Mouse (Mus musculus) forebrain, embryonic 15.5 days (tissue): ENCODE results near the gene Adra1d. TPM values are rescaled to one million over a fixed set of nuclear protein-coding genes. Genes with fewer than 3 reads are reported as not detected.

Experiments used
- ATAC-seq: fragments of 200-750 bp; cut with Nextera tagmentation; replicated peaks from 2 replicates; pipeline ENCODE4 v1.8.0; 2017; ENCODE audit warnings: mild to moderate bottlenecking, moderate TSS enrichment, moderate library complexity
- H3K27ac ChIP-seq: fragments of 300-500 bp; sonication (generic); replicated peaks from 2 replicates; pipeline ENCODE4 v1.5.1; 2015; ENCODE audit warnings: mild to moderate bottlenecking, inconsistent platforms
- H3K27me3 ChIP-seq: fragments of 300-500 bp; sonication (generic); 2 replicates; pipeline ENCODE4 v1.6.1; 2015; ENCODE audit warnings: inconsistent platforms
- H3K36me3 ChIP-seq: fragments of 300-500 bp; sonication (generic); 2 replicates; pipeline ENCODE4 v1.6.1; 2015; ENCODE audit warnings: mild to moderate bottlenecking, inconsistent platforms
- H3K4me1 ChIP-seq: fragments of 300-500 bp; sonication (generic); 2 replicates; pipeline ENCODE4 v1.6.1; 2015; ENCODE audit warnings: inconsistent platforms
- H3K4me2 ChIP-seq: fragments of 300-500 bp; sonication (generic); replicated peaks from 2 replicates; pipeline ENCODE4 v1.6.1; 2015; ENCODE audit warnings: mild to moderate bottlenecking, inconsistent platforms
- H3K4me3 ChIP-seq: fragments of 300-500 bp; sonication (generic); 2 replicates; pipeline ENCODE4 v1.5.1; 2015; ENCODE audit warnings: mild to moderate bottlenecking, inconsistent platforms
- H3K9ac ChIP-seq: fragments of 300-500 bp; sonication (generic); replicated peaks from 2 replicates; pipeline ENCODE4 v1.6.1; 2015; ENCODE audit warnings: mild to moderate bottlenecking, inconsistent platforms
- H3K9me3 ChIP-seq: fragments of 300-500 bp; sonication (generic); 2 replicates; pipeline ENCODE4 v1.6.1; 2016; ENCODE audit warnings: inconsistent platforms
- WGBS: fragments of 180-500 bp; shearing (Covaris S2); methylation state at CpG from one replicate; pipeline ENCODE4 v1.1.7; 2015; ENCODE audit warnings: mixed read lengths; 5-methylcytosine and 5-hydroxymethylcytosine counted together
- polyA plus RNA-seq: library from polyadenylated mRNA; unstranded; fragments of >200 nt; fragmentation: Nextera tagmentation; extraction: Ambion mirVana; gene quantifications from 2 replicates; pipeline ENCODE4 v1.2.1, GENCODE M21; 2015

The Adra1d gene
- polyA plus RNA-seq, 1 experiment from 2014 or later = 0.11 TPM

GRCm38 (mm10) chr2:131506358-131506757, 55.7 kb downstream of the Adra1d start:
- 4% methylated on average over 3 of the region's 3 CpGs for WGBS
- Histone ChIP-seq H3K4me2 (no peak overlapping the region), H3K36me3 (no peaks in the 10 kb centered on the region), H3K9me3 (no peaks in the 10 kb centered on the region), H3K4me1 (peaks cover 45% of the 10 kb centered on the region), H3K9ac (no peak overlapping the region), H3K27me3 (no peaks in the 10 kb centered on the region), H3K4me3 (no peak overlapping the region), H3K27ac (peak overlapping the region; percentile 78)
- ATAC-seq = peak; percentile 83

- Histone ChIP-seq H3K4me3 (no peak overlapping the region), H3K36me3 (no peaks in the 10 kb centered on the region), H3K27me3 (no peaks in the 10 kb centered on the region), H3K9me3 (no peaks in the 10 kb centered on the region), H3K27ac (no peak overlapping the region), H3K4me1 (peaks cover 47% of the 10 kb centered on the region), H3K9ac (no peak overlapping the region), H3K4me2 (no peak overlapping the region)
- ATAC-seq = no peak
Measured at GRCm38 (mm10) chr2:131505431-131505830, 56.7 kb downstream of the Adra1d start.

GRCm38 (mm10) chr2:131502561-131502960, 59.5 kb downstream of the Adra1d start:
- Histone ChIP-seq H3K27me3 (no peaks in the 10 kb centered on the region), H3K4me1 (peaks cover 32% of the 10 kb centered on the region), H3K27ac (0 out of 2 replicates have a peak overlapping the region, but pooled peaks have one; percentile 12), H3K4me3 (no peak overlapping the region), H3K36me3 (no peaks in the 10 kb centered on the region), H3K9ac (no peak overlapping the region), H3K9me3 (no peaks in the 10 kb centered on the region), H3K4me2 (no peak overlapping the region)
- 78% methylated on average over 5 of the region's 5 CpGs for WGBS
- ATAC-seq = no peak

- Histone ChIP-seq H3K27me3 (no peaks in the 10 kb centered on the region), H3K9ac (no peak overlapping the region), H3K36me3 (no peaks in the 10 kb centered on the region), H3K4me3 (no peak overlapping the region), H3K27ac (peak overlapping the region; percentile 38; the same call in 1 of the 2 replicates), H3K4me2 (no peak overlapping the region), H3K9me3 (no peaks in the 10 kb centered on the region), H3K4me1 (peaks cover 27% of the 10 kb centered on the region)
- WGBS = 31% methylated on average over 5 of the region's 5 CpGs
- peak; percentile 47 for ATAC-seq
Measured at GRCm38 (mm10) chr2:131501886-131502285, 60.2 kb downstream of the Adra1d start.

GRCm38 (mm10) chr2:131499290-131499845, 62.7 kb downstream of the Adra1d start:
- Histone ChIP-seq H3K4me1 (peaks cover 30% of the 10 kb centered on the region), H3K4me2 (no peak overlapping the region), H3K4me3 (no peak overlapping the region), H3K9me3 (no peaks in the 10 kb centered on the region), H3K9ac (no peak overlapping the region), H3K27ac (no peak overlapping the region), H3K36me3 (no peaks in the 10 kb centered on the region), H3K27me3 (no peaks in the 10 kb centered on the region)
- no peak for ATAC-seq
- 77% methylated on average over 5 of the region's 5 CpGs for WGBS

GRCm38 (mm10) chr2:131498219-131498618, 63.9 kb downstream of the Adra1d start:
- Histone ChIP-seq H3K4me3 (no peak overlapping the region), H3K9ac (no peak overlapping the region), H3K36me3 (no peaks in the 10 kb centered on the region), H3K9me3 (no peaks in the 10 kb centered on the region), H3K4me1 (peaks cover 40% of the 10 kb centered on the region), H3K4me2 (no peak overlapping the region), H3K27me3 (no peaks in the 10 kb centered on the region), H3K27ac (no peak overlapping the region)
- ATAC-seq = no peak
- WGBS = 80% methylated on average over 7 of the region's 7 CpGs

GRCm38 (mm10) chr2:131497224-131497856, 64.7 kb downstream of the Adra1d start:
- H3K4me1 ChIP-seq = peaks cover 45% of the 10 kb centered on the region
- H3K27me3 ChIP-seq = no peaks in the 10 kb centered on the region
- no peak overlapping the region for H3K27ac ChIP-seq
- WGBS = 93% methylated on average over 4 of the region's 4 CpGs
- no peak overlapping the region for H3K4me2 ChIP-seq
- no peak for ATAC-seq
- H3K9me3 ChIP-seq = no peaks in the 10 kb centered on the region
- no peak overlapping the region for H3K4me3 ChIP-seq
- H3K36me3 ChIP-seq = no peaks in the 10 kb centered on the region
- H3K9ac ChIP-seq = no peak overlapping the region

- Histone ChIP-seq H3K27ac (no peak overlapping the region), H3K36me3 (no peaks in the 10 kb centered on the region), H3K9me3 (no peaks in the 10 kb centered on the region), H3K27me3 (no peaks in the 10 kb centered on the region), H3K4me1 (peaks cover 38% of the 10 kb centered on the region), H3K9ac (no peak overlapping the region), H3K4me3 (no peak overlapping the region), H3K4me2 (no peak overlapping the region)
- no peak for ATAC-seq
- 91% methylated on average over 5 of the region's 5 CpGs for WGBS
Measured at GRCm38 (mm10) chr2:131496125-131496820, 65.8 kb downstream of the Adra1d start.

Other genes with a start within 250 kb of the Adra1d start
- gene Rnf24, start 209.4 kb downstream of the Adra1d start, polyA plus RNA-seq = 20.5 and 20.6 TPM in 2 replicates
- 55.6 and 63.3 TPM in 2 replicates for gene Smox, start 70.8 kb downstream of the Adra1d start, polyA plus RNA-seq